Mouse (Mus musculus): ENCODE measurements at regions not wholly inside any gene's neighbourhood (a gene's known extent, or its start where the extent isn't known, plus 50 kb on each side); places are given as distances from the start of the nearest gene placed in this dataset.

DNA sequence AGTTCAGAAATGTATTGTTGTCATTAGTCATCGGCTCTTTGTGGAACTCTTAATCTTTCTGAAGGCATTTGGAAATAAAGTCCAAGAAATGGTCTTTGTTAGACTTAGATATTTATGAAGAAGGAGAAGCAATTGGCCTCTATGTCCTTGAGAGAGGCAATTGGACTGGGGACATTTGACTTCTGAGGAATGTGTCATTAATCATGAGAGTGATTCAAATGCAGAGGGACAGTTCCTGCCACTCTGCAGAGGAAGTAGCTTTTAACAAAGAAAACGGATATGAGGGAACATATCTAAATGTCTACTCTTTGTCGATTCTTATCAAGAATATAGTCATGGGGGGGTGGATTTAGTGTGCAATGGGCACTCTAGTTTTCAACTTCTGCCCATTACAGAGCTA is 416.6 kb upstream of the Pom121l12 start:
- TF ChIP-seq CTCF (IDR thresholded peaks at IDR 0.05; ENCODE audit: low read depth): no peak
- TF ChIP-seq EP300 (IDR thresholded peaks at IDR 0.05; ENCODE audit: low read depth): no peak
- H3K9me3 ChIP-seq (ENCODE audit: low read length): no peaks in the 10 kb centered on the region
- 30% methylated on average over 3 of the region's 3 CpGs for WGBS (ENCODE audit: insufficient replicate concordance)

DNA sequence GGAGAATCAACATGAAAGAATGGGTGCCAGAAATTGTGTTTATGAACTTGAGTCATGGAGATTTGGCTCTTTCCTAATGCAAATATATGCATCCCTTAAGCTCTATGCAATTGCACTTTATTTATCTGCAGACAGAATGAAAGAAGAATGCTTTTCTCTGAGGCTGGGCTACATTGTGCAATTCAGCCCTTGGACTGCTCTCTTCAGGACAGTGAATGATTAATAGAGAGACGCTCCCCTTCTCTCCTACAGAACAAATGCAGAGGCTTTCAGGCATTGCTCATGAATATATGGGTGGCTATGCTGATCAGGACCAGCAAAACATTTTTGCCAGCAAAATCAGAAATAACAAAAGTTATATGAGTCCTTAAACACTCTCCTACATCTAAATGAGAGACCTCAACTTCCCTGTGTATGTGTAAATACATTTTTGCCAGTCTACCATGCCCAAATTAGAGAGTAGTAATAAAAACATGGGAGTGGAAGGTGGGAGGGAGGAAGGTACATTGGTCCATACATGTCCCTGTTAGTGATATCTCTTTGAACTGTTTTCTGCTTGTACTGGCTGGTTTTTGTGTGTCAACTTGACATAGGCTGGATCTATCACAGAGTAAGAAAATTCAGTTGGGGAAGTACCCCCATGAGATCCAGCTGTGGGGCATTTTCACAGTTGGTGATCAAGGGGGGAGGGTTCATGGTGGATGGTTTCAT is 415.7 kb upstream of the Pom121l12 start:
- no peak overlapping the region for H3K4me2 ChIP-seq (ENCODE audit: low read depth, low read length)
- no peak for DNase-seq
- TF ChIP-seq EP300 (IDR thresholded peaks at IDR 0.05; ENCODE audit: low read depth) (no peak), CTCF (IDR thresholded peaks at IDR 0.05; ENCODE audit: low read depth) (no peak)
- H3K9ac ChIP-seq (replicated peaks): no peak overlapping the region
- no peaks in the 10 kb centered on the region for H3K4me1 ChIP-seq (ENCODE audit: insufficient read depth)
- no peaks in the 10 kb centered on the region for H3K27me3 ChIP-seq (ENCODE audit: insufficient read depth, low read length)
- no peak overlapping the region for H3K4me3 ChIP-seq (ENCODE audit: low read depth, low read length)
- ATAC-seq: peak; percentile 89
- H3K9me3 ChIP-seq (ENCODE audit: low read length): no peaks in the 10 kb centered on the region
- WGBS (ENCODE audit: insufficient replicate concordance): 43% methylated on average over 1 of the region's 1 CpGs
- no peaks in the 10 kb centered on the region for H3K36me3 ChIP-seq (replicated peaks; ENCODE audit: insufficient read depth, low read length)
- no peak overlapping the region for H3K27ac ChIP-seq (ENCODE audit: low read depth)

More for the DNA sequence above, 416.6 kb upstream of the Pom121l12 start:
- H3K9ac ChIP-seq (replicated peaks): no peak overlapping the region
- no peaks in the 10 kb centered on the region for H3K36me3 ChIP-seq (replicated peaks; ENCODE audit: insufficient read depth, low read length)
- H3K27me3 ChIP-seq (ENCODE audit: insufficient read depth, low read length): no peaks in the 10 kb centered on the region
- no peaks in the 10 kb centered on the region for H3K4me1 ChIP-seq (ENCODE audit: insufficient read depth)
- no peak overlapping the region for H3K4me3 ChIP-seq (ENCODE audit: low read depth, low read length)
- no peak overlapping the region for H3K27ac ChIP-seq (ENCODE audit: low read depth)
- ATAC-seq (no peak), DNase-seq (no peak)
- H3K4me2 ChIP-seq (ENCODE audit: low read depth, low read length): no peak overlapping the region

DNA sequence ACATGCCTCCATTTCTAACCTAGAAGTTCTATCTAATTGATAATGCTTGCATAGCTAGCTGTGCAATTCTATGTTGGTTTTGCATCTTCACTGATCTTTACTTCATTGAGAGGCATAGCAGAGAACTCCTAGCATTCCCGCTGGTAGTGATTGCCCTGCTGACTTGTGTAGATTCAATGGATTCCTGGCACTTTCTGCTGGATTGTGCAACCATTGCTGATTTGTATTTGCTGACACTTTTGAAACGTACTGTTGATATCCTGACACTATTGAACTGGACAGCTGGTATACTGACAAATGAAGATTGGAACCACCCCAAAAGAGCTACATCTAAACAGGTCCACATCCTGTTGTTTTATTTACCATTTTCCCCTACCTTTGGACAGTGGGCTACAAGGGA is 404.0 kb upstream of the Pom121l12 start:
- DNase-seq (peak; percentile 14), ATAC-seq (peak; percentile 69)
- no peak overlapping the region for H3K9ac ChIP-seq (replicated peaks)
- TF ChIP-seq EP300 (IDR thresholded peaks at IDR 0.05; ENCODE audit: low read depth) (no peak), CTCF (IDR thresholded peaks at IDR 0.05; ENCODE audit: low read depth) (no peak)
- H3K4me3 ChIP-seq (ENCODE audit: low read depth, low read length): no peak overlapping the region
- no peaks in the 10 kb centered on the region for H3K4me1 ChIP-seq (ENCODE audit: insufficient read depth)
- no peak overlapping the region for H3K4me2 ChIP-seq (ENCODE audit: low read depth, low read length)
- no peaks in the 10 kb centered on the region for H3K36me3 ChIP-seq (replicated peaks; ENCODE audit: insufficient read depth, low read length)
- H3K27me3 ChIP-seq (ENCODE audit: insufficient read depth, low read length): no peaks in the 10 kb centered on the region
- 41% methylated on average over 2 of the region's 2 CpGs for WGBS (ENCODE audit: insufficient replicate concordance)
- no peaks in the 10 kb centered on the region for H3K9me3 ChIP-seq (ENCODE audit: low read length)
- H3K27ac ChIP-seq (ENCODE audit: low read depth): no peak overlapping the region
